Mouse (Mus musculus) ovary, adult 18-20 months (tissue): ENCODE measurements at regions not wholly inside any gene's neighbourhood (a gene's known extent, or its start where the extent isn't known, plus 50 kb on each side); places are given as distances from the start of the nearest gene placed in this dataset.
"Not testable (repeated sequence)": the region's sequence is repeated elsewhere in the genome, so short reads cannot be mapped to it uniquely, and the experiment has no call there.

Experiments
- DNase-seq: peaks from one replicate; pipeline ENCODE4 v3.0.0; 2022; ENCODE audit warnings: low spot score, mixed read lengths

DNA sequence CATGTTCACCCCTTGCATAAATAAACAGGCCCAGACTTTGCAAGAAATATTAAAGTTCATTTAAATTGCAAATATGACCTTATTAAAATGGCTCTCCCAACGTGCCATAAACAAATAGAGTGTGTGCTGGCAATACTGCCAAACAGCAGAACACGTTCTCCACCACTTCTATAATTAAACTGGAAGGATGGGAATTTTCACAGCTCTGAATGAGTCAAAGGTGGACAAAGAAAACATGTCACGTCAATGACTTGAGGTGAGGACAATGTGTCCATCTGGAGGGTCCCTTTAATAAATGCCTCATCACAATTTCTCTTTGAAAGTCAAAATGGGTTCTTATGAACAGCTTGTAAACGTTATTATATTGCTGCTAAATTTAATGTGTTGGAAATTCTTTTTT lies 114.8 kb downstream of the Galc start:
- DNase-seq, result no peak

DNA sequence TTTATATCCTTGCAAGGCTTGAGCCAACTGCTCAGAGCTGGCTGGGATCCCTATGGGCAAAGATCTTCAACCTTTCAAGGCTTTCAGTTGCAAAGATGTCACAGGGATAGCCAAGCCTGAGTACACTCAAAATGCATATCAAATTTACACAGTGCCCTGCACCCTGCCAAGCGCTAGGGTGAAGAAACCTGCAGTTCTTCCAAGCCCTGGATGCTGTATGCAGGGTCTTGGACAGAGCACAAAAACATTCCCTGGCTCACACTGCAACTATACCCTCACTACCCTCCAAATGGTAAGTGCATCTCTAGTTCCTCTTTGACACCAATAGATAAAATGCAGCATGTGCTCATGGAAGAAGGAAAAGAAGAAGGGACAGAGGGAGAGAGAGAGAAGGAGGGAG lies 116.1 kb downstream of the Galc start:
- DNase-seq, result no peak

DNA sequence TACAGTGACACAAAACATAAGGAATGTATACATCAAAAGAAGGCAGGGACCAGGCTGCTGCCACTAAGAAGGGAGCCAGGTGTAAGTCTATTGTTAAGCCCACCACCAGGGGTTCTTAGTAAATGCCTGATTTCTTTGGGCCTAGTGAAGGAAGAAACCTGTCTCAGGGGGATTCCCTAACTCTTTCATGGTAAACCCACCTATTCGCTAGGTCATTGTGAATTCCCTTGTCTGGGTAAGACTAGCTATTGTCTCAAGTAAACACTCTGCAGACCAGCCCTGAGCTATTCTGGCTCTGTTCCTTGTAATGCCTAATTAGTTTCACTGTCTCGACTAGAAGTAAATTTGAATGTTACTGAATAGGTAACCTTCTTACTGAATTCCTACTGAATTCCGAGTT lies 119.4 kb downstream of the Galc start:
- not testable (repeated sequence) for DNase-seq

DNA sequence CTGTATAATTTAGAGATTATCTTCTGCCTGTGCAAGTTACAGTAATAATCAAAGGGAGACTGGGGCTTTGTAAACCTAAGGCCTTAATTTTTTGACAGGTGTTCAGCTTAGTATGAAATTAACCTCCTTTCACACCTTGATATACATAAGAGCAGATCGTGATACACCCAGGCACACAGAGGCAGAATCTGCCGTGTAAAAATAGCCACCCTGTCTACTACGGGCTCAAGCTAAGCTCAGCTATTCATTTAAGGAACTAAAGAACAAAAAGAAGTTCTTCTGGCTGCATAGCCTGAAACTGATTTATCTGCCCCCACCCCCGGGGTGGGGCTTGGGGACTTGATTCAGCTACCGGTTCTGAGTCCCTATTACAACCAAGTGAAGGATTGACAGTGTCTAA lies 128.0 kb downstream of the Galc start:
- DNase-seq, result no peak

DNA sequence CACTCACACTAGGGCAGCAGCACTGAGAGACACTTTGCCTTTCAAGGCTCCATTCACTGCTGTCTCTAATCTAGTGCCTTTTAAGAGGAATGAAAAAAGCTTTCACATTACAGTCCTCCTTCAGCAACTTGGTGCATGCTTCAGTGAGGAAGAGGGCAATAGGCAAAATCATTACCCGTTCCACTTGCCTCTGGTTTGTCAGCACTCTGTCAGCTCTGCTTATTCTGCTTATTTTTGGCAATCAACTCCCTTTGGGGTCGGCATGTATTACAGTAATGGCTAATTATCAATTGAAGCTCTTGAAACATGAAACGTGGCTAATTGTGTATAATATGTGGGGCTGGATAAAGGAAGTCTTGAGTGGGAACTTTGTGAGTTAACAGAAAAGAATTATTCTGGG lies 135.7 kb downstream of the Galc start:
- DNase-seq, result no peak

DNA sequence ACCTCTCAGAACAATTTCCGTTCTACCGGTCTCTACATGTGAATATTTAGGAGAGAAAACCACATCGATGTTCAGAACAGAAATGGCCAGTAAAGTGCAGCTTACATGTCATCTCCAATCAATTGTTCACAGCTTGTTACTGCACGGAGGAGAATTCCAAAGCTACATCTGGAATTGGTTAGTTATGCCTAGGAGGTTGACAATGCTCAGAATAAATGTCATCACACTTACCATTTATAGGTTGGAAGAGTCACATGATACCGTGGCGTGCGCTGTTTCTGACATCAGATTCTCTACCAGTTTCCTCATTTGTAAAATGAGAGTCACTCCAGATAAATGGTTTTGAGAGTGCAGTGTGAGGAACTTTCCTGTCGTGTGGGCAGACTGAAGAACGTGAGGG lies 151.2 kb downstream of the Galc start:
- no peak for DNase-seq

DNA sequence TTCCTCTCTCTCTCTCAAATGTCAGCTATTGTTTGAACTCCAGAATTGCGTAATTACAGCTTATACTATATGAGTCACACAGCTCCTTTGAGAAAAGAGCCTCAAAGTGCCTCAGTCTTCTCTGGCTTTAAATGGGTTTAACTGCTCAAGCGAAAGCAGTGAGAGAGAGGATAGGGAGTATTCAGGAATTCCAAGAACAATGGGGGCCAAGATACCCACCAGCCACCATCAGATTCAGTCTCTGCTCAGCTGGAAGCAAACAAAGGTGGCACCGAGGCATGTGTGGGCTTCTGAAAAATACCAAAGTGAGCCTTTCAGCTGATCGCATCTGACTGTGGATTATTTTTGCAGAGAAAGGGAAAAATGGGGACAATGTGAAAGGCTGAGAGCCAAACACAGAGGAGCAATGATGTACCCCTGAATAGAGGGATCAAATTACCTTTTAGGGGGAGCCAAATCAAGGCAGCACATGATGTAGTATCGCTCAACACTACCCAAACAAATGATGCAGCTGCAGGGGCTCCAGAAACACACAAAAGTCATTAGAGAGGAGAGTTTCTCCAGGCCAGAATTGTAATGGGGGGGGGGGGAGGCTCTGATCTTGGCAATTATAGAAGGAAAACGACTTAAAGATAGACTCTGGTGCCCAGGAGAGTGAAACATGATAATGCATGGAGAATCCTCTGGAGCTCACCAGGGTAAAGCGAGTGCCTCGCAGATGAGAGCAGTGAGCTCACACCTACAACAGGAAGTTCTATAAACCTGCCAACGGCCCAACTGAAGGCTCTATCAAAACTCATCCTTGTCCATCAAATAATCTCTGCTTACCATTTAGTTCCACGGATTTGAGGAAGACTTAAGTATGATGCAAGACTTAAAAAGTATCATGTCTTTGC lies 152.2 kb downstream of the Galc start:
- no peak for DNase-seq

DNA sequence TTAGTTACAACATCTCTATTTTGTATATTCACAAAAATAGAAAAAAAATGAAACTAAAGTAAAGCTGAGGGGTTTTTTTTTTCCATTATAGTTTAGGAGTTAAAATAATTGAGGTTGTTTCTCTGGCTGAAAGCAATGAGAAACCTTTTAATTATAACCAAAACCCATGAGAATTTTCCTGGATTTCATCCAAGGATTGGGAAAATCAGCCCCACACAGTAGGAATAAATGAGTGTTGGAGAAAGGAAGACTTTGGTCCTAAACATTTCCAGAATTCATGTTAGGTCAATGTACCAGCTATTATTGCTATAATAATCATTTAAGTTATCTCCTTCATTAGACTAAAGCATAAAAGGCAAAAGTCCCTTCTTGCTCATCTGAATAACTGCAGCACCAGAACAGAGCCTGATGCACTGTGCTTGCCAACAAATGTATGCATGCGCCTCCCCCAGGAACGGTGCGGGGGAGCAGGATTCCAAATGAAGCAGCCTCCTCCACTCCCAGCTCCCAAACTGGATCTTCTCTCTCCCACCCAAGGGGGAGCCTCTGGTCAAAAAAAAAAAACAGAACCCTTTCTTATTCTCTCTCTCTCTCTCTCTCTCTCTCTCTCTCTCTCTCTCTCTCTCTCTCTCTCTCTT lies 153.0 kb downstream of the Galc start:
- peak; percentile 2 for DNase-seq

DNA sequence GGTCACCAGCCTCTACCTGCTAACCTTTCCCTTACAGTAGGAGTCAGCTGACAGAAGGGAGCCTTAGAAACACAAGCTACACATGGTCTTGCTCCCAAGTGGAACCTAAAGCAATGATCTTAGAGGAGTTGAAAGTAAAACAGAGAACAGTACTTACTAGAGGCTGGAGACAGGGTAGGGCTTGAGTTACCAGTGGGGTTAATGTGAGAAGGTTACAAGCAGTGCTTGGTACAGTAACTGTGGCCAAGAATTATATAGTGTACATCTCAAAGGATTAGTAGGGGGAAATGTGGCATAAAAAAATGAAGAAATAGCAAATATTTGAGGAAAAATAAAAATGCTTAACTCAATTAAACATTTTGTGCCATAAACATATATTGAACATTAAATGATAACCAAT lies 153.5 kb downstream of the Galc start:
- no peak for DNase-seq

DNA sequence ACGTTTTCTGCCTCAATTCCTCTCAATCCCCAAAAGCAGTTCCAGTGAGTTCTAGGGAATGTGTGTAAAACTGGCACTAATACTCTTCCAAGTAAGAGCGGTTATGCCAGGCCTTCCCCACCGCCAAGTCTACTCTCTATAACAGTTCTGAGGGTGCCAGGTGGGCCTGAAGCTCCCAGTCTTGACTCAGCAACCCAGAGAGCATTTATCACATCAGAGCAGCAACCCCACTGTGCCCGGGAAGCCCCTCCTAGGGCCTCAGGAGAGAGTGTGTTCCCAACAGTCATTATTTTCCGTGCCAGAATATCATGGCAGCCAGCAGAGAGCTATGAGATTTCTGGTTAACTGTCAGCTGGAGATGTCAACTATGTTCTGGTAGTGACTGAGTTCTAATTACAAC lies 169.1 kb downstream of the Galc start:
- no peak for DNase-seq

DNA sequence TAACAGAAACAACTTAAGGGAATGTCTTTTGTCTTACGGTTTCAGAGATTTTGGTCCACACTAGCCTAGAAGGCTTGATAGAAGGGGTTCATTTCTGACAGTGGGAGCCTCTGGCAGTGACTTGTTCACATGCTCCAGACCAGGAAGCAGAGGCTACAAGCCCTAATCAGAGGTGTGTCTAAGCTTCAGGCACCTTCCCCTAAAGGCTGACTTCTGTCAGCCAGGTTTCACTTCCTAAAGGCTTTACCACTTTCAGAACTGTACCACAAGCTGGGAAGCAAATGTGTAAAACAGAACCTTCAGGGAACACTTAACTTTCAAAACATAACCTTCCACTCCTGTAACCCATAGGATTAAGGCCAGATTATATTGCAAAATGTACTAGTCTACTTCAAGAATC lies 180.9 kb downstream of the Galc start:
- DNase-seq, result no peak

DNA sequence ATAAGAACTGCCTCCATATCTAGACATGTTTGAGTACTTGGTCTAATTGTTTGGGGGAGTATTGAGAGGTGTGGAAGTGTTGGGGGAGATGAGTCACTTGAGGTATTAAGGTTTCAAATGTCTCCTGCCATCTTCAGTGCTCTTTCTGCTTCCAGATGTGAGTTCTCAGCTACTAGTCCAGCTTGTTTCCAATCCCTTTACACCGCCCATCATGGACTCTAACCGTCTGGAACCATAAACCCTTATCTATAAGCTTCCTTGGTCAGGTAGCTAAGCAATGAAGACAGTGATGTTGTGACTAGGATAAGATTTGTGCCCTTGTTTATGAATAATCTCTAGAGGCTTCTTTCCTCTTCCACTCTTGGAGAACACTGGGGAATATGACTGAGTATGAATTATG lies 183.7 kb downstream of the Galc start:
- DNase-seq, result no peak

DNA sequence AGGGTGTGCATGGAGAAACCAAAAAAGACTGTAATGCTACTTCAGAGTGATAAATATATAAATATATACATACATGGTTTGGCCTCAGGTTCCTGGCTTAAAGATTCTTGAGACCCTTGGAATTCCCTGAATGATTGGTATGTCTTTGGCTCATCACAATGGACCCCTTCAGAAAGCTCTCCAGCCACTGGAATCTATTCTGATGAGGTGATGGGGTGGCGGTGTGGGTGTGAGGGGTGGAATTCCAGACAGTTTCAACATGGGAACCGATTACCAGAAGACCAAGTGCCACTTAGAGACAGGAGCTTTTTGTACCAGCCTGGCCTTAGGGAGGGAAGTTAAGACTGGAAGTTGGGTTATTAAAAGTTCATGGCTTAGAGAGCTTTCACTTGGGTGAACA lies 190.1 kb downstream of the Galc start:
- no peak for DNase-seq

DNA sequence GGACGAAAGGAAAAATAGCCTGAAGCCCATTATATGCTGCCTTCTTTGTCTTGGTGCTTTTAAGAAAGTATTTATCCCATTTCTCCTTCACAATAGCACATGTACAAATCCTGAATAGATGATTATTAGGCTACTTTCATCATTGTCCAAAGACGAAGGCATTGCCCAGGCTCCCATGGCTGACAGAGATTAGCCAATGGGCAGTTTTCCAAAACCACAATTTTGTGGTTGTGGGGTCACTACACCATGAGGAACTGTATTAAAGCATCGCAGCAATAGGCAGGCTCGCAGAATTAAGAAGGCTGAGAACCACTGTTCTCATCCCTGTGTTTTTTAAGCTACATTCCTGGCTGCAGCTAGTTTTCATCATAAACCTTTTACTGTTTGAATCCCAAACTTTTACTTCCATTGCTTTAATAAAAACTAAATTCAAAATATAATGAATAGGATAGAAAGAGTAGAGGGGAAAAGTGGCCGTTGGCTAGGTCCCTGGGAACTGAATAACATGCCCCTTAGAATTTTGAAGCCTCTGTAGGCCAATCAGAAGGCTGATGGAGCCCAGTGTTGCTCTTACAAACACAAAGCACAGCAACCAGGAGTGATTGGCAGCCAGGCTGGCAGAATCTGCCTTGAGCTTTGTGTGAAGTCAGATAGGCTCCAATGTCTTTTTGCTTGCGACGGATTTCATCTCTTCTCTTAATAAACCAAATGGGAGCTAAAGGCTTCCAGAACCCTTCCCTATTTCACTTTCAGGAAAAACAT lies 199.7 kb downstream of the Galc start:
- DNase-seq, result no peak

DNA sequence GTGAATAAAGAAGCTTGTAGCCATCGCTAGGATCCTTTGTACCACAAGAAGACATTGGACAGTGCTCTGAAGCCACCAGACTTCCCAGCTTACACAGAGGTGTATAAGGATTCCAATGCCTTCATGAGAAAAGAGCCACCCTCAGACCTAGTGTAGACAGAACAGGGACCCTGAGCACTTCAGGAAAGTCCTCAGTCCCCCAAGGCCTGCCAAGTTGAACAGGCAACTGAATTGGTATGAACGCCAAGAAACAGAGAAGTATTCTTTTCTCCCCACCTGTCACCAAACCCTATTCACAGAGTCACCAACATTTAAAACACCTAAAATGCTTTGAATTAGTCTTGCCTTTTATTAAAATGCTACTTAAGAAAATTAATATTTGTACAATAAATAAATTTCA lies 200.3 kb downstream of the Galc start:
- DNase-seq, result no peak

DNA sequence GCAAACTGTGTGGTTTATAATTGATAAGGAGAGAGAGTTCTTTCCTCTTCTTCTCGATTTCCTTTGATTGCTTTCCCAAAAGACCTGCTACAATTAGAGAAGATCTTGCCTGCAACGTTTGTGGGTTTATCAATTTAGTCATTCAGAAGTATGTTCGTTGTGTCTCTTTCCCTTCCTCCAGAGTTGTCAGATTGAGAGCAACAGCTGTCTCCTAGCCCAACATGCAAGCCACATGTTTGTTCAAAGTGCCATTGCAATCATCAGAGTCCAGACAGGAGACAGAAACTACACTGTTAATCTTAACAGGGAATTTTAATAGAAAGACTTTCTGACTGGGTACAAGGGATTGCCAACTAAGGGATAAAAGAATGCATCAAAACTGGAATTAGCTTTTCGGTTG lies 208.3 kb downstream of the Galc start:
- no peak for DNase-seq

DNA sequence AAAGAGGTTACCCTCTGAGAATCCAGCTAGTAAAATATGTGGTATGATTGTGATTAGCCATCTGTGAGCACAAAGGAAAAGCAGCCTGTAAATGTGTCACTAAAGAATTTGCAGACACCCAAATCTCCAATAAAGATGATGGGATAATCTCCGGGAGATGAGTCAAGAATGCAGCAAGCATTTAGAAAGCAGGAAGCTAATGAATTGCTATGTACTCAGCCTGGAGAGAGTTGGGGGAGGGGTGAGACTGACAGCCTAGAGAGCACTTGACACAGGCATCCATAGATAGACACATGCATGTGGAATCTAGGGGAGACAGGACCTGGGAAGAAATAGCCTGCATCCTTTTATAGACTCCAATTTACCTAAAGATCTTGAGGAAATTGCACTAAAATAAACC lies 208.8 kb downstream of the Galc start:
- DNase-seq, result no peak

DNA sequence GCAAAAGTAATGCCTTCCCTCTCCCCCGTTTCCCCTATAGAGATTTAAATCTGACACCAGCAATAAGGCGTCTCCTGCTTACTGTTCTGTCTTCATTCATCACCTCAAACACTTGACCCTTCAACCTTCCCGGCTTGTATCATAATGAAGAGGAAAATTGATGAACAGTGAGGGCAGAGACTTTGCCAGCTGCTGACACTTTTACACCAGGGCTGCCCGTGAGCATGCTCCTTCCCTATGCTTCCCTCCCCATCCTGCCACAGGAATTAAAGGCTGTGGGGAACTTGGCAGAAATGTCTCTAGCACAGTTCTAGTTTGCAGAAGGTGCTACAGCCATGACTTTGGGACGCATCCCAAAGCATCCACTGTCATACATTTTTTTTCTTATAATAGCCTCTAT lies 209.2 kb downstream of the Galc start:
- DNase-seq, result no peak

DNA sequence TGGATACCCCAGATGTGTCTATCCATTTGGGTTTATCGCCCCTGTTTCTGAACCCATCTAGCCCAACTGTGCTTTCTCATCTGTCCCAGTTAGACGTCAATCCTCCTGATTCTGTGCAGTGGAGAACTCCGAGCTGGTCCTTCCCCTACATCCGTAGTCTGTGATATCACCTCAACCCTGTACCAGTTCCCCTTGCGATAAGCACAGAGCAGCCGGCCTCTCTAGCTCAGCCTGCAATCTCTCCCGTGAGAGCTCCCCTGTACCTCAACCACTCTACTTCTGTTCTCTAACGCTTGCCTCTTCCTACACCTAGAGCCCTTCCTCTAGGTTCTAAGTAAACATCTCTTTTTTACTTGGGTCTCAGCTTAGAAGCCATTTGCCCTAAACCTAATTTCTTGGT lies 211.5 kb downstream of the Galc start:
- no peak for DNase-seq

DNA sequence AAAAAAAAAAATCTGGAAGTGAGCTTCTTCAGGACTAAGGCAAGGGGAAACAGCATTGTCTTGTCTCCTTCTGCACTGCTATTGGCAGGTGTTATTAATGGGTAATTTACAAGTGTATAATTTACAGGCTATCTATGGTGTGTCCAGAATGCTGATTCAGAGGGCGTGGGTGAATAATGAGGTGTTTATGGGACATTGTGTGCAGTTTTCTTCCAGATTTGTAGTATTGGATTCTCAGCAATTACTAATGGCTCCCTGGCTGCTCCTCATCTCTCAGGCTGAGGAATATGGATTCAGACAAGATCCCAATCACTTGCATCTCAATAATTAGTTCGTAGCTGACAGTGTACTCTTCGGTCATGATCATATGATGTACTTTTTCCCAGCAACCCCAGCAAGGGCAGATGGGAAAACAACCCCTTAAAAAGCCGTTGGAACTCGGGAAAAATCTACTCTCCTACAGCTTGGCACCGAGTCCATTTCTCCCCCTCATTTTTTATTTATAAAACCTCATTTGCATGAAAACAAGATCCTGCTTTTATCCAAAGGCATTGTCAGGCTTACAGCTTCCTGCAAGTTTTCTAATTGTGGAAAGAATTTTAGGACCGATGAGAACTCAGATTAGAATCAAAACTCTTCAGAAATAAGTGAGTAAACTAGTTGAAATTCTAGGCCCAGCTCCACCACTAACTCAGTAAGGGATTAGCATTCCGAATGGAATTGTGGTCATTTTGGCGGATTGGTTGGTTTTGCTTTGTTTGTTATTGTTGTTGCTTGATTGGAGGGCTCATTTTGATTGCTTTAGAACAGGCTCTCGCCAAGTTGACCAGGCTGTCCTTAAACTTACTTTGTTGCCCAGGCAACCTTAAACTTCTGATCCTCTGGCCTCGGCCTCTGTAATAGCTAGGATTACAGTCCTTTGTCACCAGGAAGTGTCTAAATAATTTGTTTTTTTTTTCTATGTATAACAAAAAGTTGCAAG lies 212.5 kb downstream of the Galc start:
- DNase-seq, result no peak

DNA sequence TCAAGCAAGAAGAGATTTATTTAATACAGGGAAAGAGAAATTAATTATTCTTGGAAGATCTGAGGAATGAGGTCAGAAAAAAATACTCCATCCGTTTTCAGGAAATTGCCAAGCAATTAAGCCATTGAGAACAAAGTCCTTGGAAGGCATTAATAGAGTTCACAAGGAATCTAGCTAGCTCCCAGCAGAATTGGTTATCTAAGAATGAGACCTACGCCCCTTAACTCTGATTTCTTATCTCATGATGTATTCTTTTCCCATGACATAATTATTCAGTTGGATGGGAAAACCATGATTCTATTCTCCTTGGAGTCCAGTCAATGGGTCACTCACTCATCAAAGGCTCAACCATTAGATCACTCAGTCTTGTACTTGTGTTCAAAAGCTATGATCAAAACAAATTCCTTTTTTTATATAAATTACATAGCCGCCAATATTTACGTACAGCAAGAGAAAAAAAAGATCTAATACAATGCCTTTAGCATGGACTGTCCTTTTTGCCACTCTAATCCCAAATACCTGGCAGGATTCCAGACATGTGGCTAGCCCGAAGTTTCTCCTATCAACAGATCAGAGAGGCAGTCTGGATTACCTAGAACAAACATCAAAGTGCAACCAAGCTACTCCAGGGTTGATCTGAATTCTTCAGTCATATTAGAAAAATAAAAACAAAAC lies 213.3 kb downstream of the Galc start:
- DNase-seq, result no peak
